Mouse (Mus musculus): ENCODE results near the gene Cnnm3.

GRCm38 (mm10) chr1:36575347-36575746 lies 63.7 kb downstream of the Cnnm3 start:
- TF ChIP-seq POLR2A (IDR thresholded peaks at IDR 0.05; ENCODE audit: borderline replicate concordance, extremely low read depth, low read depth, low read length) (no peak), CTCF (IDR thresholded peaks at IDR 0.05; ENCODE audit: insufficient read depth, low read length) (no peak)
